Mouse (Mus musculus): ENCODE results near the gene Prox2.

Gene Prox2

GRCm38 (mm10) chr12:85091190-85091589 lies 19.4 kb downstream of the Prox2 start:
- no peak for DNase-seq

- DNase-seq = no peak
These were observed 22.7 kb downstream of the Prox2 start for GRCm38 (mm10) chr12:85087845-85088244.

GRCm38 (mm10) chr12:85084941-85085340 lies 25.6 kb downstream of the Prox2 start:
- no peak for DNase-seq

- no peak for DNase-seq
These were observed 26.3 kb downstream of the Prox2 start for GRCm38 (mm10) chr12:85084257-85084656.

- no peak for DNase-seq
These were observed 33.5 kb downstream of the Prox2 start for GRCm38 (mm10) chr12:85077100-85077499.

- no peak for DNase-seq
These were observed 39.5 kb downstream of the Prox2 start for GRCm38 (mm10) chr12:85071043-85071442.

- peak; percentile 11 for DNase-seq
These were observed 59.3 kb downstream of the Prox2 start for GRCm38 (mm10) chr12:85051218-85051617.
